Mouse (Mus musculus): ENCODE measurements around the gene Wscd2.

GRCm38 (mm10) chr5:113577555-113577954, 87.4 kb downstream of the Wscd2 start:
- TF ChIP-seq GATA1 (IDR thresholded peaks at IDR 0.05; ENCODE audit: borderline replicate concordance, low read length) (no peak), FLI1 (IDR thresholded peaks at IDR 0.05; ENCODE audit: low read length) (no peak)

Data from megakaryocyte, embryonic 14.5 days (primary cell).